Mouse (Mus musculus) embryonic facial prominence, embryonic 10.5 days (tissue): ENCODE measurements at regions not wholly inside any gene's neighbourhood (a gene's known extent, or its start where the extent isn't known, plus 50 kb on each side); places are given as distances from the start of the nearest gene placed in this dataset.

Experiments
- DNase-seq: peaks from one replicate; pipeline ENCODE4 v3.0.0-alpha.2; 2017; ENCODE audit warnings: low spot score
- H3K27ac ChIP-seq: fragments of 300-500 bp; sonication (generic); replicated peaks from 2 replicates; pipeline ENCODE4 v1.5.1; 2016; ENCODE audit warnings: mild to moderate bottlenecking
- H3K27me3 ChIP-seq: fragments of 300-500 bp; sonication (generic); replicated peaks from 2 replicates; pipeline ENCODE4 v1.6.1; 2016; ENCODE audit warnings: low read depth, mild to moderate bottlenecking; ENCODE audit not compliant: poor library complexity, severe bottlenecking
- H3K36me3 ChIP-seq: fragments of 300-500 bp; sonication (generic); replicated peaks from 2 replicates; pipeline ENCODE4 v1.6.1; 2016; ENCODE audit warnings: mild to moderate bottlenecking, moderate library complexity
- H3K4me1 ChIP-seq: fragments of 300-500 bp; sonication (generic); 2 replicates; pipeline ENCODE4 v1.6.1; 2016
- H3K4me3 ChIP-seq: fragments of 300-500 bp; sonication (generic); 2 replicates; pipeline ENCODE4 v1.5.1; 2016; ENCODE audit warnings: mild to moderate bottlenecking, moderate library complexity
- H3K9me3 ChIP-seq: fragments of 300-500 bp; sonication (generic); 2 replicates; pipeline ENCODE4 v1.6.1; 2016; ENCODE audit warnings: mild to moderate bottlenecking
- WGBS: fragments of 180-500 bp; shearing (Covaris S2); methylation state at CpG from one replicate; pipeline ENCODE4 v1.1.7; 2016; 5-methylcytosine and 5-hydroxymethylcytosine counted together

- H3K4me1 ChIP-seq: peaks cover 3% of the 10 kb centered on the region; the same call in 1 of the 2 replicates
- WGBS: 84% methylated on average over 17 of the region's 17 CpGs
- 0 out of 2 replicates have a peak, but pooled peaks cover 2% of the 10 kb centered on the region for H3K9me3 ChIP-seq
- DNase-seq: no peak
- no peak overlapping the region for H3K27ac ChIP-seq
- H3K4me3 ChIP-seq: no peak overlapping the region
- no peaks in the 10 kb centered on the region for H3K27me3 ChIP-seq
- no peaks in the 10 kb centered on the region for H3K36me3 ChIP-seq
Observed at GRCm38 (mm10) chr9:62590407-62591195, 53.8 kb upstream of the Coro2b start.

GRCm38 (mm10) chr9:62591196-62591485 is 54.3 kb upstream of the Coro2b start:
- no peak overlapping the region for H3K27ac ChIP-seq
- H3K4me3 ChIP-seq: no peak overlapping the region
- no peaks in the 10 kb centered on the region for H3K27me3 ChIP-seq
- WGBS: 85% methylated on average over 6 of the region's 6 CpGs
- peaks cover 3% of the 10 kb centered on the region; the same call in 1 of the 2 replicates for H3K4me1 ChIP-seq
- no peaks in the 10 kb centered on the region for H3K36me3 ChIP-seq
- H3K9me3 ChIP-seq: 0 out of 2 replicates have a peak, but pooled peaks cover 2% of the 10 kb centered on the region
- DNase-seq: no peak

- WGBS: 80% methylated on average over 7 of the region's 7 CpGs
Observed at GRCm38 (mm10) chr9:62598056-62598455, 61.2 kb upstream of the Coro2b start.

GRCm38 (mm10) chr9:62598956-62599355 is 62.1 kb upstream of the Coro2b start:
- H3K4me1 ChIP-seq: no peaks in the 10 kb centered on the region
- H3K36me3 ChIP-seq: no peaks in the 10 kb centered on the region
- WGBS: 93% methylated on average over 5 of the region's 5 CpGs
- H3K27me3 ChIP-seq: no peaks in the 10 kb centered on the region
- no peak overlapping the region for H3K27ac ChIP-seq
- no peaks in the 10 kb centered on the region for H3K9me3 ChIP-seq
- H3K4me3 ChIP-seq: no peak overlapping the region
- DNase-seq: peak; percentile 1

More at GRCm38 (mm10) chr9:62598056-62598455, 61.2 kb upstream of the Coro2b start:
- Histone ChIP-seq H3K4me1 (no peaks in the 10 kb centered on the region), H3K36me3 (no peaks in the 10 kb centered on the region), H3K4me3 (no peak overlapping the region), H3K9me3 (no peaks in the 10 kb centered on the region), H3K27ac (no peak overlapping the region), H3K27me3 (no peaks in the 10 kb centered on the region)
- DNase-seq: no peak

DNA sequence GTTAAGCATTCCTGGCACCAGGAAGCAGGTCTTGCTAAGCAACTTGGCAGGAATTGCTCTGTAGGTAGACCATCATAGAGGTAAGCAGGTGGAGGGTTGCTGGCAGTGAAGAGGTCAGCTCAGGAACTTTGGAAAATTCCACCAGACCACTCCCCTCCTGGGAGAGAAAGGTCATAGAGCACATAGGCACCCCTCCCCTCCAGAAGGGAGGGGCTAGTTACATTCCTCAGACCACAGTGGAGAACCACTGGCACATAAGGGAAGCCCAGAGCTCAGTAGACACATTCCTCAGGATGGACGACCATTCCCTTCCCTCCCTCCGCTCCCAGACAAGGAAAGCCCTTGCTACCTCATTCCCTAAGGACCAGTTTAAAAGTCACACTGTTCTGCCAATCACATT is 67.1 kb upstream of the Itga11 start:
- 71% methylated on average over 2 of the region's 2 CpGs for WGBS
- DNase-seq: no peak
- peaks cover 13% of the 10 kb centered on the region; the same call in 1 of the 2 replicates for H3K9me3 ChIP-seq
- H3K27me3 ChIP-seq: no peaks in the 10 kb centered on the region
- H3K27ac ChIP-seq: no peak overlapping the region
- H3K4me3 ChIP-seq: no peak overlapping the region
- H3K36me3 ChIP-seq: no peaks in the 10 kb centered on the region
- H3K4me1 ChIP-seq: peaks cover 42% of the 10 kb centered on the region

DNA sequence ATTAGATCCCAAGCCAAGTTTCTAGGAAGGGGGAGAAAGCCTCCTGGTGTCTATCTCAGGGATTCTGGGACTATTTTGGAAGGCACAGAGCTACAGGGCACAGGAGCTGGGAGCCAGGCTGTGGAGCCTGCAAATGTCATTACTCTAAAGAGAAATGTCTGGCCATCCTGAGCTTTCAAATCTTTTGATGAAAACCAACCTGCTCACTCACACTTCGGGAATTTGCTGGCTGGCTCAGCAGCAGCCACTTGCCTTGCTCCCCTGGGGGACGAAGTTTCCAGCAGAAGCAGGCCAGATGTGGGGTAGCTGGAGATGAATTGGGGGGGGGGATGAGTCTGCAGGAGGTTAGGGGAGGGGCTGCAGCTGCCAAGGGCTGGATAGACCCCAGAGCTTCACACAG is 66.2 kb upstream of the Itga11 start:
- Histone ChIP-seq H3K27me3 (no peaks in the 10 kb centered on the region), H3K36me3 (no peaks in the 10 kb centered on the region), H3K4me1 (peaks cover 51% of the 10 kb centered on the region), H3K27ac (peak overlapping the region; percentile 35; the same call in 1 of the 2 replicates), H3K9me3 (peaks cover 13% of the 10 kb centered on the region; the same call in 1 of the 2 replicates), H3K4me3 (no peak overlapping the region)
- peak; percentile 61 for DNase-seq
- 53% methylated on average over 2 of the region's 2 CpGs for WGBS

DNA sequence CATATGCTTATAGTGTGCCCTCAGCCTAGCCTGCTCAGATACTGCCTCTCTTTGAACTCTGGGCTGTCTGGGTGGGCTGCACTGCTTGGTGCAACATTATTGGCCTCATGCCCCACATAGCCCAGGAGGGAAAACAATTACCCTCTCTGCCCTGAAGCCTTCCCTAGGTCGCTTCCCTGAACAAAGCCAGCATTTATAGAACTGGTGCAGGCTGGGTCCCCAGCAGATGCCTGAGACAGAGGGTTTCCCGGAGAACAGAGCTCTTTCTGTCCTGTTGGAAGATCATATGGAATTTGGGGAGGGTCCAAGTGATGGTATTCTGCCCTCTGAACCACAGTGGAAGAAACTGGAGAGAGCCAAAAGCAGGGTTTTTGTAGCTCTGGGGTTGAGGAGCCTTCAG is 64.6 kb upstream of the Itga11 start:
- no peaks in the 10 kb centered on the region for H3K27me3 ChIP-seq
- peaks cover 56% of the 10 kb centered on the region for H3K4me1 ChIP-seq
- H3K27ac ChIP-seq: peak overlapping the region; percentile 76
- H3K36me3 ChIP-seq: no peaks in the 10 kb centered on the region
- DNase-seq: peak; percentile 49
- H3K9me3 ChIP-seq: peaks cover 13% of the 10 kb centered on the region; the same call in 1 of the 2 replicates
- WGBS: 30% methylated on average over 2 of the region's 2 CpGs
- no peak overlapping the region for H3K4me3 ChIP-seq

DNA sequence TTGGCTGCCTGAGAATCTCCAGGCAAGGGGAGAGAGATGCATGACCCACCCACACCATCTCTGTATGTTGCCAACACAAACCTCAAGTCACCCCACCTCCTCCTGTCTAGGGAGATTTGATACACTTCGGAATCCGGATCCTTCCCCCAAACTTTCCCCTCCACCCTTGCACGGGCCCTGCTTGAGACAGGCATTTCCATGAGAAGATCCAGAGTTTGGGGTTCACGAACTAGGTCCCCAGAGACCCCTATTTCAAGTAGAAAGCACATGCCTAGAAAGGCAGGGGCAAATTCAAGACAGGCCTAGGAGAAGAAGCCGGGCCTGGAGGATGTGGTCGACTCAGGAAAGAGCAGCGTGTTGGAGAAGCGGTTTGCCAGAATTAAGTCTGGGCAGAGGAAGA is 63.8 kb upstream of the Itga11 start:
- no peak for DNase-seq
- Histone ChIP-seq H3K9me3 (peaks cover 13% of the 10 kb centered on the region; the same call in 1 of the 2 replicates), H3K36me3 (no peaks in the 10 kb centered on the region), H3K4me1 (peaks cover 56% of the 10 kb centered on the region), H3K4me3 (no peak overlapping the region), H3K27ac (peak overlapping the region; percentile 76), H3K27me3 (no peaks in the 10 kb centered on the region)
- 77% methylated on average over 8 of the region's 8 CpGs for WGBS

- H3K4me1 ChIP-seq: peaks cover 56% of the 10 kb centered on the region
- no peaks in the 10 kb centered on the region for H3K27me3 ChIP-seq
- 79% methylated on average over 4 of the region's 4 CpGs for WGBS
- no peak for DNase-seq
- no peak overlapping the region for H3K27ac ChIP-seq
- H3K4me3 ChIP-seq: no peak overlapping the region
- no peaks in the 10 kb centered on the region for H3K36me3 ChIP-seq
- peaks cover 13% of the 10 kb centered on the region; the same call in 1 of the 2 replicates for H3K9me3 ChIP-seq
Observed at GRCm38 (mm10) chr9:62614950-62615349, 62.7 kb upstream of the Itga11 start.

DNA sequence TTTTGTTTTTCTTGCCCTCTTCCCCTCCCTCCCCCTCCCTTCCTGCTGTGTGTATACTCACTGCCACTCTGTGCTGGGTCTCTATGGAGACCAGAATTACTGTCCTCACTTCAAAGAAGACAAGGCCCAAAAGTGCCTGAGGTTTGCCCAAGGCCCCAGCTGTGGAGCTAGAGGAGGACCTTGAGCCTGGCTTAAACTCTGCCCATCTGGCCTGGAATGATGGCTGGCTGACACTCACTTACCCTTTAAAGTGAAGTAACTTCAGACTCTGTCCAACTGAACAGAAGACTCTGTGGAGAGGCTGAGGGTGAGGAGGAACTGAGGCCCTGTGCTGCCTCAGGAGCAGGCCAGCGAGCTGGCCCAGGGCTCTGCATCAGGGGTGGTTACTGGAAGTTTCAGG is 61.8 kb upstream of the Itga11 start:
- WGBS: 51% methylated on average over 1 of the region's 1 CpGs
- peaks cover 7% of the 10 kb centered on the region; the same call in 1 of the 2 replicates for H3K9me3 ChIP-seq
- H3K4me3 ChIP-seq: no peak overlapping the region
- no peak overlapping the region; the same call in 1 of the 2 replicates for H3K27ac ChIP-seq
- no peaks in the 10 kb centered on the region for H3K27me3 ChIP-seq
- no peaks in the 10 kb centered on the region for H3K36me3 ChIP-seq
- H3K4me1 ChIP-seq: peaks cover 58% of the 10 kb centered on the region
- DNase-seq: no peak

DNA sequence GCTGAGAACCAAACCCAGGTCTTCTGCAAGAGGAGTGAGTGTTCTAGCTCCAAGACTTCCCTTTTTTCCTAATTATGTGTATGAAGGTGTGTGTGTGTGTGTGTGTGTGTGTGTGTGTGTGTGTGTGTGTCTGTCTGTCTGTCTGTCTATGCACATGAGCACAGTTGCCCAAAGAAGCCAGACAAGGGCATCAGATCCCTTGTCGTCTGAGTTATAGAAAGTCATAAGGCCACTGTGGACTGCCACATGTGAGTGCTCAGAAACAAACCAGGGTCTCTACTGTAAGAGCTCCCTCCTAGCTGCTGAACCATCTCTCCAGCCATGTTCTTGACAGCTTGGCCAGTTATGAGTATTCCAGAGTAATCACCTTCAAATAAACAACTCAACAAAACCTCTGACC is 58.6 kb upstream of the Itga11 start:
- Histone ChIP-seq H3K9me3 (no peaks in the 10 kb centered on the region), H3K4me1 (peaks cover 35% of the 10 kb centered on the region), H3K27me3 (no peaks in the 10 kb centered on the region), H3K4me3 (no peak overlapping the region), H3K36me3 (no peaks in the 10 kb centered on the region), H3K27ac (no peak overlapping the region)
- no peak for DNase-seq
- 83% methylated on average over 1 of the region's 1 CpGs for WGBS

DNA sequence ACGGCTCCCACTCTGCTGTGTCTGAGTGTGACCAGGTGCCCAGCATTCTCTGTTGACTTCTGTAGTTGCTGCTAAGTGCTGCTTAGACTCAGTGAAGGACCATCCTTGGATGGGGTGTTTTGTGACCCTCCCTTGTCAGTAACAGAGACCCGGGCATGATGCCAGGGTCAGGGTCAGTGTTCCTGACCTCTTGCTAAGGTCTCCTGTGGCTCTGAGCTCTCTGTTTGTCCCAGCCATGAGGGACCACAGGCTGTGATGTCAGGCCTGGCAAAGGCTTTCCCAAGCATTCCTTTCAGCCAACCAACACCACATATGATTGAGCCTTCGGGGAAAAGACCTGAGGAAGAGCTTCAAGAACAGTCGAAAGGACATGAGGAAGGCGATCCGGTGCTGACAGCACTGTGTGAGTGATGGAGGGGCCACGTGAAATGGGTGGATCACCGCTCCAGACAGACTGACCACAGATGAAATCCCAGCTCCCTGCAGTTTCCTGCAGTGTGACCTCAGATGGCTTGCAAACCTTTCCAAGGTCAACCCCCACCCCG is 56.7 kb upstream of the Itga11 start:
- Histone ChIP-seq H3K4me1 (peaks cover 17% of the 10 kb centered on the region), H3K9me3 (no peaks in the 10 kb centered on the region), H3K27ac (no peak overlapping the region), H3K27me3 (no peaks in the 10 kb centered on the region), H3K36me3 (no peaks in the 10 kb centered on the region), H3K4me3 (no peak overlapping the region)
- 69% methylated on average over 9 of the region's 9 CpGs for WGBS
- no peak for DNase-seq

- Histone ChIP-seq H3K4me3 (no peak overlapping the region), H3K27me3 (no peaks in the 10 kb centered on the region), H3K9me3 (no peaks in the 10 kb centered on the region), H3K36me3 (no peaks in the 10 kb centered on the region), H3K4me1 (peaks cover 11% of the 10 kb centered on the region), H3K27ac (no peak overlapping the region)
- 60% methylated on average over 10 of the region's 10 CpGs for WGBS
- DNase-seq: no peak
Observed at GRCm38 (mm10) chr9:62622106-62622505, 55.5 kb upstream of the Itga11 start.
